Mouse (Mus musculus) heart, embryonic 13.5 days (tissue): ENCODE data around the gene Cfap54. TPM values are rescaled to one million over a fixed set of nuclear protein-coding genes. Genes with fewer than 3 reads are reported as not detected.

Experiments used
- ATAC-seq: fragments of 200-750 bp; cut with Nextera tagmentation; 2 replicates; pipeline ENCODE4 v1.8.0; 2017; ENCODE audit warnings: moderate TSS enrichment; ENCODE audit not compliant: insufficient number of reproducible peaks, low FRiP score, low TSS enrichment; ENCODE audit errors: extremely low read depth
- H3K27ac ChIP-seq: fragments of 300-500 bp; sonication (generic); replicated peaks from 2 replicates; pipeline ENCODE4 v1.5.1; 2015; ENCODE audit warnings: moderate library complexity, mild to moderate bottlenecking, inconsistent platforms
- H3K27me3 ChIP-seq: fragments of 300-500 bp; sonication (generic); replicated peaks from 2 replicates; pipeline ENCODE4 v1.6.1; 2015; ENCODE audit warnings: mild to moderate bottlenecking, inconsistent platforms
- H3K36me3 ChIP-seq: fragments of 300-500 bp; sonication (generic); 2 replicates; pipeline ENCODE4 v1.6.1; 2015; ENCODE audit warnings: mild to moderate bottlenecking, inconsistent platforms
- H3K4me1 ChIP-seq: fragments of 300-500 bp; sonication (generic); 2 replicates; pipeline ENCODE4 v1.6.1; 2015; ENCODE audit warnings: inconsistent platforms
- H3K4me2 ChIP-seq: fragments of 300-500 bp; sonication (generic); 2 replicates; pipeline ENCODE4 v1.6.1; 2015; ENCODE audit warnings: inconsistent platforms, mild to moderate bottlenecking, moderate library complexity
- H3K4me3 ChIP-seq: fragments of 300-500 bp; sonication (generic); 2 replicates; pipeline ENCODE4 v1.5.1; 2015; ENCODE audit warnings: moderate library complexity, mild to moderate bottlenecking, inconsistent platforms
- H3K9ac ChIP-seq: fragments of 300-500 bp; sonication (generic); 2 replicates; pipeline ENCODE4 v1.6.1; 2015; ENCODE audit warnings: inconsistent platforms, mild to moderate bottlenecking, moderate library complexity
- H3K9me3 ChIP-seq: fragments of 300-500 bp; sonication (generic); 2 replicates; pipeline ENCODE4 v1.6.1; 2016; ENCODE audit warnings: inconsistent platforms
- WGBS: fragments of 180-500 bp; shearing (Covaris S2); methylation state at CpG from one replicate; pipeline ENCODE4 v1.1.7; 2015; ENCODE audit warnings: mixed read lengths; 5-methylcytosine and 5-hydroxymethylcytosine counted together
- polyA plus RNA-seq: library from polyadenylated mRNA; unstranded; fragments of >200 nt; fragmentation: Nextera tagmentation; extraction: Ambion mirVana; gene quantifications from 2 replicates; pipeline ENCODE4 v1.2.1, GENCODE M21; 2015

The Cfap54 gene
- polyA plus RNA-seq, 1 experiment from 2014 or later, result 0.23 TPM

DNA sequence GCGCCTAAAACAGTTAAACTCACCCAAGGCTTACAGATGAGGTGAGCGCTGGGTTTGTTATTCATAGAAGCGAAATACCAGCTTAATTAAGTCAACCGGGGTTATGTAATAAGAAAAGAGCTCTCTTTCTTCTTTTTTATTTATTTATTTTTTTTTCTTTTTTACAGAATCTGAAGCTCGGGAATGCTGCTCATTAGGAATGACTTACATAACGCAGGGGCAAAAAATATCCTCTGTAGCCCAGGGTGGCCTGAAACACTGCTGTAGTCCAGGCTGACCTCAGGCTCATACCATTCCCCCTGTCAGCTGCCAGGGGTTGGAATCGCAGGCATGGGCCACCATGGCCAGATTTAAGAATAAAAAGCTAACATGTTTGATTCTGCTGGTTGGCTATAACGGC lies 5.6 kb downstream of the Cfap54 start:
- WGBS, result 76% methylated on average over 8 of the region's 8 CpGs
- Histone ChIP-seq H3K9me3 (no peaks in the 10 kb centered on the region), H3K27ac (no peak overlapping the region), H3K4me2 (no peak overlapping the region), H3K4me1 (peaks cover under 1% of the 10 kb centered on the region; the same call in 1 of the 2 replicates), H3K36me3 (no peaks in the 10 kb centered on the region), H3K4me3 (no peak overlapping the region), H3K9ac (no peak overlapping the region), H3K27me3 (no peaks in the 10 kb centered on the region)
- ATAC-seq, result no peak

DNA sequence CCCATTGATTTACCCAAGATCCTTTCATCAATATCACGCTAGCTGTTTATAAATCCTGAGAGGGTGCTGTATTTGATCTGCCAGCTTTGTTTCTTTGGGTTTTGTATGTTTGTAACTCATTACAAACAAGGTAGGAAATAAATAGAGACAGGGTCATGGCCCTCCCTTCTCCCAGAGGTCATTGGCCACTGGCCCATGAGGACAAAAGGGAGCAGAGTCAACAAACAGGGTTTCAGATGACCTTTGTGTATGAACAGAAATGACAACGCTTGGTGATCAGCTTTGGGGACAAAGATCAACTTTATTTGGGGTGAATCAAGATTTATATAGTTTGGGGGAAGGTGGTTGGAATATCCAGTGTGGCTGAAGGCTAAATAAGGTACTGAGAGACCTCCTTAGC lies 8.6 kb downstream of the Cfap54 start:
- Histone ChIP-seq H3K4me1 (peaks cover 19% of the 10 kb centered on the region), H3K36me3 (no peaks in the 10 kb centered on the region), H3K27ac (no peak overlapping the region), H3K27me3 (no peaks in the 10 kb centered on the region), H3K4me2 (no peak overlapping the region), H3K4me3 (no peak overlapping the region), H3K9me3 (no peaks in the 10 kb centered on the region), H3K9ac (no peak overlapping the region)
- no peak for ATAC-seq
- WGBS, result 91% methylated on average over 2 of the region's 2 CpGs

DNA sequence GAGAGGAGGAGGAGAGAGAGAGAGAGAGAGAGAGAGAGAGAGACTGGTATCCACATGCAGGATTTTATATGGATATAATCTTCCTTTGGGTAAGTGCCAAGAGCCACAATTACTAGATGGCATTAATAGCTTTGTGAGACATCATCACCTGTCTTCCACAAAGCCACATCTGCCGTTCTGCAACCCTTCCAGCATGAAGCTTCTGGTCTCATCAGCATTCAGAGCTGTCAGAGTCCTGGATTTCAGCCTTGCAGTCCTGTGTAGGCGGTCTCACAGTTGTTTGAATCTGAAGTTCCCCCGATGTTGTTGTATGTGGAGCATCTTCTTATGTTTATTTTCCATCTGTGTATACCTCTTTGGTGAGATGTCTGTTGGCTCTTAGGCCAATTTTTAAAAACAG lies 9.7 kb downstream of the Cfap54 start:
- H3K27ac ChIP-seq, result no peak overlapping the region
- no peaks in the 10 kb centered on the region for H3K27me3 ChIP-seq
- no peak overlapping the region for H3K9ac ChIP-seq
- H3K4me2 ChIP-seq, result no peak overlapping the region
- peaks cover 19% of the 10 kb centered on the region for H3K4me1 ChIP-seq
- no peak for ATAC-seq
- no peaks in the 10 kb centered on the region for H3K9me3 ChIP-seq
- 69% methylated on average over 3 of the region's 3 CpGs for WGBS
- H3K4me3 ChIP-seq, result no peak overlapping the region
- no peaks in the 10 kb centered on the region for H3K36me3 ChIP-seq

DNA sequence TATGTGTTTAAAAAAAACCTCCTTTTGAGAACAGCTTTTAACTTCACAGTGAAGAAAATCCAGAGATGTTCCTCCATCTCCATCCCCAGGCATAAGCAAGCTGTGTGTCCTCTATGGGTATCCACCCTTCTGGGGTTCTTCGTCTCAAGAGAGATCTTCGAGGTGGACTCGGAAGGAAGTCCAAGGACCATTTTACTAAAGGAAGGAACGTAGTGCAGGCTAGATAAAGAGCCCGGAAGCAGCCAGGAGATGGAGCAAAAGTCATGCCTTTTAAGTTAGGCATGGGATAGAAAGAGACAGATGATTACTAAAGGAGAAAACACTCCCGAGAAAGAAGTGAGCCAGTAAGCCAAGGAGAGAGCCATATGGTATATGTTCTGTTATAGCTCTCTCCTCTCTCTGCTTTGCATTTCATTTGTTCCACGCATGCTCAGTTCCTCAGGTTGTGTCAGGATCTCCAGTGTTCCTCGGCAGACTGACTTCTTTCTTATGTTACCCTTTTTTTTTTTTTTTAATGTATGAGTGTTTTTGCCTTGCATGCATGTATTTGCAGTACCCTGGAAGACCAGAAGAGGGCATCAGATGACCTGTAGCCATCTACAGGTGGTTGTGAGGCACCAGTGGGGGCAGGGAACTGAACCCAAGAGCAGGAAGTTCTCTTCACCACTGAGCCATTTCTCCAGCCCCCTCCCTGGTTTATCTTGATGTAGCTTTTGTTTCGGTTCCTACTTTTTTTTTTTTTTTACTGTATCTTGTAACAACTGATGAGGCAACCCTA lies 11.1 kb downstream of the Cfap54 start:
- Histone ChIP-seq H3K9me3 (no peaks in the 10 kb centered on the region), H3K36me3 (no peaks in the 10 kb centered on the region), H3K4me1 (peaks cover 19% of the 10 kb centered on the region), H3K4me2 (no peak overlapping the region), H3K4me3 (no peak overlapping the region), H3K27ac (peak overlapping the region; percentile 79), H3K27me3 (no peaks in the 10 kb centered on the region), H3K9ac (no peak overlapping the region)
- no peak for ATAC-seq
- 54% methylated on average over 9 of the region's 9 CpGs for WGBS

DNA sequence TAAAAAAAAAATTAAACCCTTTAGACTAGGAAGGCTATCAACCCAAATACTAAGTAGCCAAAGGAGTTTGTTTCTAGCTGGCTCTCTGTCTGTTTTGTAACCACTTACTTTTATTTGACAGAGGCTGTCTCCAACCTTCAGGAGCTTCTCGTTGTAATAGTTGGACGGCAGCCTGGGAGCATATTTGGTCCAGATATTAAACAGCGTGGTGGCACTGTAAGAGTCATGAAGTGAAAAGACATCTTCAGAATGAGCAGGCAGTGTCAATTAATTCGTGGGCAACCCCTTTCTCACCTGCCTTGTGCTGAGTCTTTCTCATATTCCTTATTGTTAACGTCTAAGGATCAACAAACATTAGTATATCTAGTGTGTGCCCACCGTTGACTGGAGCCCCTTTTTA lies 11.7 kb downstream of the Cfap54 start:
- Histone ChIP-seq H3K9ac (no peak overlapping the region), H3K9me3 (no peaks in the 10 kb centered on the region), H3K36me3 (no peaks in the 10 kb centered on the region), H3K27me3 (no peaks in the 10 kb centered on the region), H3K4me1 (peaks cover 19% of the 10 kb centered on the region), H3K4me2 (no peak overlapping the region), H3K4me3 (no peak overlapping the region), H3K27ac (peak overlapping the region; percentile 79)
- 69% methylated on average over 6 of the region's 6 CpGs for WGBS
- no peak for ATAC-seq

DNA sequence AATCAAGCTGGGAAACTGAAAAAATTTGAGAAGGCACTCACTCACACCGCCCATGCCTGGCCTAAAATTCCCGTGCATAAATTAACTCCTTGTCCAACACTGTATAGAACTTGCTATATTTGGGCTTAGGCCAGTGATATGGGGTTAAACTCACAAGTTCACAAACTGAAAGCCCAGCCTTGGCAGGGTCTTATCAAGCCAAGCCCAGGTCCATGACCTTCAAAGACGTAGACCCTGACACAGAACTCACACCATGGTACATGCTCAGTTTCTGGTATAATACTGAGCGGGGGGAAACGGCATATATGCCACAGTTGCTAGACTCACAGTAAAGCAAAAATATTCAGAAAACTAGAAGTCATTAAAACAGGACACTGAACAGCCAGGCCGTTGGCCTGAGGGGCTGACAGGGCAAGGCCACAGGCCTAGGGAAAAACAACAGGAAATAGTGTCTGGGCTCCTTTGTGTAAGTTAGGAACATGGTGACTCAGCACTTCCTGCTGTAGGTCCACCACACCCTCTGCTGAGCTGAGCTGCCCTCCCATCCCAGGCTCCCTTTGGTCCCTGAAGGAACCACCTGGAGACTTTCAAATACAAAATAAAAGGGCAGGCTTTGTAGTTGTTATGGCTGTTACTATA lies 12.3 kb downstream of the Cfap54 start:
- Histone ChIP-seq H3K4me2 (no peak overlapping the region; the same call in 1 of the 2 replicates), H3K27me3 (no peaks in the 10 kb centered on the region), H3K27ac (peak overlapping the region; percentile 79), H3K9ac (no peak overlapping the region), H3K4me3 (no peak overlapping the region), H3K9me3 (no peaks in the 10 kb centered on the region), H3K4me1 (peaks cover 19% of the 10 kb centered on the region), H3K36me3 (no peaks in the 10 kb centered on the region)
- 55% methylated on average over 6 of the region's 6 CpGs for WGBS
- ATAC-seq, result peak; percentile 75; the same call in 1 of the 2 replicates

DNA sequence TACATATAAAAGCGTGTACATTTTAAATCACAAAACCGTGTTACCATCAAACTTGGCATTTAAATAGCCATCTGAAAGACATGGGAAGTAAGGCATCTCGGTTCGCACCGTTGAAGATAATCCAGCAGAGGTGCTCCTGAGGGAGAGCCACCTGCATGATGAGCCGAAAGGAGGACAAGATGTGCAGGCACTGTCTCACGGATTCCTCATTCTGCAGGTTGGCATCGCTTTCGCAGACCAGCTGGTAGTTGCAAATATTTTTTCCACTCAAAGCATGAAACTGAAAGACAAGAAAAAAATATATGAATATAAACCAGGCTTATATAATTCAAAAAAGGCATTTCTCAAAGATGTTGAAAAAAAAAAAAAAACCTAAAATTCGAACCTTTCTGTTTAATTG lies 16.4 kb downstream of the Cfap54 start:
- no peak for ATAC-seq
- Histone ChIP-seq H3K27ac (no peak overlapping the region), H3K9ac (no peak overlapping the region), H3K36me3 (no peaks in the 10 kb centered on the region), H3K27me3 (no peaks in the 10 kb centered on the region), H3K4me1 (peaks cover 15% of the 10 kb centered on the region), H3K9me3 (no peaks in the 10 kb centered on the region), H3K4me3 (no peak overlapping the region), H3K4me2 (no peak overlapping the region)
- 85% methylated on average over 10 of the region's 10 CpGs for WGBS

DNA sequence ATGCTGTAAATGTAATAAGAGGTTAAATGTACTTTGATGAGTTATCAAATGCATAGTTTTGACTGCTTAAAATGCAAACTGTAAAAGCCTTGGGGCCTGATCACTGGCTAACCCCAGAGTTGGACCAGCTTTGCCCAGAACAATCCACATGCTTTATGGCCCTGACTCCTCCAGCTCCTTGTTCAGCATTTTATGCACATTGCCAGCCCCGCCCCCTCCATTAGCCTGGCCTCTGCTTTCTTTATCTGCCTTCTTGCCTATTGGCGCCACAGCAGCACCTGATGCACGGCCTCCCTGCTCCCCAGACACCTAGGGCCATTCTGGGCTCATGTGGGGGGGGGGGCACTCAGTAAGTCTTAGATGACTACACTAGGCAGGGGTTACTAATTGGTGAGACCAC lies 17.8 kb downstream of the Cfap54 start:
- Histone ChIP-seq H3K4me2 (no peak overlapping the region), H3K4me1 (0 out of 2 replicates have a peak, but pooled peaks cover 2% of the 10 kb centered on the region), H3K36me3 (no peaks in the 10 kb centered on the region), H3K27ac (no peak overlapping the region), H3K27me3 (no peaks in the 10 kb centered on the region), H3K9ac (no peak overlapping the region), H3K9me3 (no peaks in the 10 kb centered on the region), H3K4me3 (no peak overlapping the region)
- ATAC-seq, result no peak
- 46% methylated on average over 3 of the region's 3 CpGs for WGBS

DNA sequence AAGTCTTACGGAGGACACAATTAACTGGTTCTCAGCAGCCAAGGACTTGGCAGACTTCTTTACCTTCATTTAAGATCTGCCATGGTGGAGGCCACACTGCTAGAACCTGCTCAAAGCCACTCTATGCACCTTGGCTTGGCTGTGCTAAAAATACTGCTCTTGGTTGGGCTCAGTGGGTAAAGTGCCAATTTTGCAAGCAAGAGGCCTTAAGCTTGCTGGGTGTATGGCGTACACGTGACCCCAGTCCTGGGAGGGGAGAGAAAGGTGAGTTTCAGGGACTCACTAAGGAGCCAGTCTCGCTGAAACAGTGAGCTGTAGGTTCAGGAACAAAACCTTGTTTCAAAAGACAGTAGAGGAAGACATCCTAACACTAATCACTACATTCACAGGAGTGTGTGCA lies 19.0 kb downstream of the Cfap54 start:
- no peak for ATAC-seq
- no peaks in the 10 kb centered on the region for H3K36me3 ChIP-seq
- no peak overlapping the region for H3K9ac ChIP-seq
- no peaks in the 10 kb centered on the region for H3K27me3 ChIP-seq
- no peak overlapping the region for H3K4me3 ChIP-seq
- H3K9me3 ChIP-seq, result no peaks in the 10 kb centered on the region
- H3K27ac ChIP-seq, result no peak overlapping the region
- H3K4me2 ChIP-seq, result no peak overlapping the region
- no peaks in the 10 kb centered on the region for H3K4me1 ChIP-seq
- 65% methylated on average over 4 of the region's 4 CpGs for WGBS

DNA sequence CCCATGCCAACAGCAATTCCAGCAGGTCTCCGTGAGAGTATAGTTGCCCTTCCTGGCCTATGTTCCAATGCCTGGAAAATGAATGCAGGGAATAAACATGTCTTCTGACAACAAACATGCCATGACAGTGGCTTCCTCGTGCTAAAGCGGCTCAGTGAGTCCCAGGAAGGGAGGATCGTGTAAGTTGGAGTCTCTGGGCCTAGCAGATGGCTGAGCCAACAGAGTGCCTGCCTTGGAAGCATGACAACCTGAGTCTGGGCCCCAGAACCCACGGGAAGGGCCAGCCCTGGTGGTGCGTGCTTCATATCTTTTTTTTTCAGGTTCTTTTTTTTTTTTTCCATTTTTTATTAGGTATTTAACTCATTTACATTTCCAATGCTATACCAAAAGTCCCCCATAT lies 27.6 kb downstream of the Cfap54 start:
- no peaks in the 10 kb centered on the region; the same call in 1 of the 2 replicates for H3K4me1 ChIP-seq
- H3K4me2 ChIP-seq, result no peak overlapping the region
- H3K36me3 ChIP-seq, result no peaks in the 10 kb centered on the region
- H3K27me3 ChIP-seq, result no peaks in the 10 kb centered on the region
- ATAC-seq, result no peak
- H3K4me3 ChIP-seq, result no peak overlapping the region
- no peak overlapping the region for H3K9ac ChIP-seq
- 75% methylated on average over 6 of the region's 6 CpGs for WGBS
- H3K27ac ChIP-seq, result no peak overlapping the region
- H3K9me3 ChIP-seq, result no peaks in the 10 kb centered on the region

DNA sequence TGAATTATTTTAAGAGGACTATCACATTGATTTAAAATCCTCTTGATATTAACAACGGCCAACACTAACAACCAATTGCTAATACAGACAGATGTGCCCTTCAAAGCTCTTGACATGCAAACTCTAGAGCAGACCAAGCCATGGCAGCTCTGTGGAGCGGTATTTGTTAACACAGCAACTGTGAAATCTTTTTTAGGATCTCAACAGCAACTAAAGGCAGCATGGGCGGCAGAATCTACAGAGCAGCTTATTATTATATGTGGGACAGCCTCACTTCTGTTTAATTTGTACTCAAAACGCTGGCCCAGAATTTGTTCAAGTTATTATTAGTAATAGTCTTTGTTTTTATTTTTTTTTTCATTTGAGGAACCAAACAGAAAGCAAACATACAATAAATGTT lies 28.1 kb downstream of the Cfap54 start:
- ATAC-seq, result no peak
- Histone ChIP-seq H3K27ac (no peak overlapping the region), H3K36me3 (no peaks in the 10 kb centered on the region), H3K9me3 (no peaks in the 10 kb centered on the region), H3K4me2 (no peak overlapping the region), H3K4me3 (no peak overlapping the region), H3K4me1 (no peaks in the 10 kb centered on the region; the same call in 1 of the 2 replicates), H3K9ac (no peak overlapping the region), H3K27me3 (no peaks in the 10 kb centered on the region)
- 73% methylated on average over 4 of the region's 4 CpGs for WGBS
